Mouse (Mus musculus) stomach, postnatal 0 days (tissue): ENCODE measurements at regions not wholly inside any gene's neighbourhood (a gene's known extent, or its start where the extent isn't known, plus 50 kb on each side); places are given as distances from the start of the nearest gene placed in this dataset.

ENCODE experiments used
- ATAC-seq: fragments of 200-750 bp; cut with Nextera tagmentation; 2 replicates; pipeline ENCODE4 v1.8.0; 2017; ENCODE audit not compliant: low FRiP score, low TSS enrichment
- DNase-seq: peaks from one replicate; pipeline ENCODE4 v3.0.0-alpha.2; 2016; ENCODE audit warnings: low spot score
- H3K27ac ChIP-seq: fragments of 300-500 bp; sonication (generic); replicated peaks from 2 replicates; pipeline ENCODE4 v1.5.1; 2014; ENCODE audit warnings: mild to moderate bottlenecking, control low read depth
- H3K27me3 ChIP-seq: fragments of 300-500 bp; sonication (generic); 2 replicates; pipeline ENCODE4 v1.6.1; 2014; ENCODE audit warnings: low read length; ENCODE audit not compliant: control insufficient read depth, insufficient read depth
- H3K36me3 ChIP-seq: fragments of 300-500 bp; sonication (generic); 2 replicates; pipeline ENCODE4 v1.6.1; 2014; ENCODE audit warnings: low read length, mixed read lengths; ENCODE audit not compliant: control insufficient read depth, insufficient read depth
- H3K4me1 ChIP-seq: fragments of 300-500 bp; sonication (generic); replicated peaks from 2 replicates; pipeline ENCODE4 v1.6.1; 2014; ENCODE audit warnings: antibody characterized with exemption; ENCODE audit not compliant: control insufficient read depth, insufficient read depth
- H3K4me2 ChIP-seq: fragments of 300-500 bp; sonication (generic); replicated peaks from 2 replicates; pipeline ENCODE4 v1.6.1; 2014; ENCODE audit warnings: low read depth, mild to moderate bottlenecking, control low read depth, moderate library complexity
- H3K4me3 ChIP-seq: fragments of 300-500 bp; sonication (generic); 2 replicates; pipeline ENCODE4 v1.5.1; 2014; ENCODE audit warnings: low read depth, low read length, control low read depth
- H3K9ac ChIP-seq: fragments of 300-500 bp; sonication (generic); 2 replicates; pipeline ENCODE4 v1.6.1; 2014; ENCODE audit warnings: mild to moderate bottlenecking, low read length, control low read depth, mixed read lengths
- H3K9me3 ChIP-seq: fragments of 300-500 bp; sonication (generic); 2 replicates; pipeline ENCODE4 v1.6.1; 2016; ENCODE audit warnings: low read length; ENCODE audit not compliant: control insufficient read depth
- CTCF ChIP-seq: IDR thresholded peaks from 2 replicates; pipeline ENCODE4 v1.5.1; 2016; ENCODE audit warnings: antibody characterized with exemption, low read depth, mild to moderate bottlenecking, moderate library complexity
- EP300 ChIP-seq: optimal IDR thresholded peaks from 2 replicates; pipeline ENCODE3; 2016; ENCODE audit warnings: antibody characterized with exemption
- WGBS: fragments of 180-500 bp; shearing (Covaris S2); extraction: QIAGEN DNeasy Blood & Tissue Kit; methylation state at CpG from one replicate; pipeline ENCODE4 v1.1.7; 2014; 5-methylcytosine and 5-hydroxymethylcytosine counted together

DNA sequence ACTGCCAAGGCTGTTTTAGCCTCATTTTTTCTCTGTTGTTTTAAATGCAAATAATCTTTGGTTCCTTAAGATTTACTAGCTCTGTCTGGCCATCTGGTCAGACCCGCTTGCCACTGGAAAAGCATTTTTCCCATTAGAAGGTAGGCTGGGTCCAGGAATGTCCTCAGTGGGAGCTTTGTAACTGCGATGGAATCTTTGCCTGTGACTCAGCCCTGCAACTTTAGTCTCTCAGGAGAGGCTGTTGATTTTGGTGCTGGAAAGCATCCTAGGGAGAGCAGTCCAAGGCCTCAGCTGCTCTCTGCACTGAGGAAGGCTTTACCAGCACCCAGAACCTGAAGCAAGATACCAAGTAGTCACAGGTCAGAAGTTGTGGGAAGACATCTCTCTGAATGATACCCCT, 205.8 kb downstream of the Fndc1 start:
- Histone ChIP-seq H3K4me3 (no peak overlapping the region), H3K4me2 (no peak overlapping the region), H3K4me1 (no peaks in the 10 kb centered on the region), H3K36me3 (no peaks in the 10 kb centered on the region), H3K27ac (no peak overlapping the region), H3K9ac (no peak overlapping the region), H3K9me3 (no peaks in the 10 kb centered on the region), H3K27me3 (no peaks in the 10 kb centered on the region)
- DNase-seq (no peak), ATAC-seq (no peak)
- TF ChIP-seq CTCF: no peak
- TF ChIP-seq EP300: no peak
- WGBS: 51% methylated on average over 2 of the region's 2 CpGs

DNA sequence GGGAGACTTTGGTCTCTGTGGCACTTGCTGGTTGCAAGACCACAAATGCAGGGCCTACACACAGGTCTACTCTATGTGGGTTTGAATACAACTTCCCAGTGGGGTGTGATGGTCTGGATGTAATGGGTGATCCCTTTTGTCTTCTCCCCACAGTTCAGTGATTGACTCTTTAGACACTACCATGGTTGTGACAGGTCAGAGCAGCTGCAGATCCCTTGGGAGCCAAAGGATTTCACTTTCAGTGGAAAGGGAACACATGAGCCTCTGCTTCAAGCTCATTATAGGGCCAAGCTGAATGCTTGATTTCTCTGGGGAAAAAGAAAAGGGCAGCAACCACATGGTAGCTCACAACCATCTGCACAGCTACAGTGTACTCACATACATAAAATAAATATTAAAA, 206.9 kb downstream of the Fndc1 start:
- Histone ChIP-seq H3K9me3 (no peaks in the 10 kb centered on the region), H3K9ac (no peak overlapping the region), H3K4me1 (no peaks in the 10 kb centered on the region), H3K27ac (no peak overlapping the region), H3K27me3 (no peaks in the 10 kb centered on the region), H3K36me3 (no peaks in the 10 kb centered on the region), H3K4me2 (no peak overlapping the region), H3K4me3 (no peak overlapping the region)
- no peak for ATAC-seq
- no peak for TF ChIP-seq CTCF
- no peak for TF ChIP-seq EP300
- no peak for DNase-seq

DNA sequence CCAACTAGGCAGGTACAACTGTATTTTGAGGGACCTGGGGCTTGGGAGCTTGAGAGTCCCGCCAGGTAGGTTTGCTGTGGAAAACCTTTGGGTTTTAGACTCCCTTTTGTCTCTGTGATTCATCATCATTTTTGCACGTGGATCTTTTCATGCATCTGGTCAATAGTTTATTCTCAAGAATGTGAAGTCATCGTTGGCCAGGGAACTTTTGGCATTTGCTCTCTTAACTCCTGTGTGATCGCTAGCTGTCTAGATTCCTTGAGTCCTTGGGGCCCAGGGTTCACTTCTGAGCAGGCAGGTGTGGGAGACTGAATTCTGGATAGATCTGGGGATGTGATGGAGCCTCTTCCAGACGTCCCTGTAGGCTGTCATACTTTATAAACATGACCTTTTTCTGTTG, 207.5 kb downstream of the Fndc1 start:
- H3K9ac ChIP-seq: no peak overlapping the region
- H3K27ac ChIP-seq: no peak overlapping the region
- WGBS: 51% methylated on average over 5 of the region's 5 CpGs
- no peaks in the 10 kb centered on the region for H3K9me3 ChIP-seq
- TF ChIP-seq EP300 (no peak), CTCF (no peak)
- H3K27me3 ChIP-seq: no peaks in the 10 kb centered on the region
- ATAC-seq: no peak
- H3K36me3 ChIP-seq: no peaks in the 10 kb centered on the region
- H3K4me2 ChIP-seq: no peak overlapping the region
- no peak overlapping the region for H3K4me3 ChIP-seq
- no peaks in the 10 kb centered on the region for H3K4me1 ChIP-seq
- DNase-seq: no peak

DNA sequence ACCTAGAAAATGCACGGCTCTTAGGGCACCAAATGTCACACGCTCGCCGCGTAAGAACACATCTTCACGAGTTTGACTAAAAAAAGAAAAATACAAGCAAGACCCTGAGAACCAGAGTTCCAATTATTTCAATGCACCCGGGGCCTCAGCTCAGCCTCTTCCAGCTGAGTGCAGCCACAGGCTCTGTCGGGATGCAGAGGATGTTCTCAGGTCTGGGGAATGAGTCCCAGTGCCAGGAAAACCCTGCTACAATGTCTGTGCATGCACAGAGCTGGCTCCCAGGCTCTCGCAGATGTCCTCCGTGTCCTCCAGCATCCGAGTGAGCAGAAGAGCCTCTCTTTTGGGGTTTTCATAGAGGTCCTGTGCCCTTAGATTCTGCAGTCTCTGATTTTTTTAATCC, 219.1 kb downstream of the Fndc1 start:
- Histone ChIP-seq H3K9ac (no peak overlapping the region), H3K4me1 (no peaks in the 10 kb centered on the region; the same call in 1 of the 2 replicates), H3K4me3 (no peak overlapping the region), H3K9me3 (no peaks in the 10 kb centered on the region), H3K4me2 (no peak overlapping the region), H3K27ac (no peak overlapping the region), H3K27me3 (no peaks in the 10 kb centered on the region), H3K36me3 (no peaks in the 10 kb centered on the region)
- WGBS: 62% methylated on average over 11 of the region's 11 CpGs
- ATAC-seq: no peak
- DNase-seq: no peak
- TF ChIP-seq EP300 (no peak), CTCF (no peak)

DNA sequence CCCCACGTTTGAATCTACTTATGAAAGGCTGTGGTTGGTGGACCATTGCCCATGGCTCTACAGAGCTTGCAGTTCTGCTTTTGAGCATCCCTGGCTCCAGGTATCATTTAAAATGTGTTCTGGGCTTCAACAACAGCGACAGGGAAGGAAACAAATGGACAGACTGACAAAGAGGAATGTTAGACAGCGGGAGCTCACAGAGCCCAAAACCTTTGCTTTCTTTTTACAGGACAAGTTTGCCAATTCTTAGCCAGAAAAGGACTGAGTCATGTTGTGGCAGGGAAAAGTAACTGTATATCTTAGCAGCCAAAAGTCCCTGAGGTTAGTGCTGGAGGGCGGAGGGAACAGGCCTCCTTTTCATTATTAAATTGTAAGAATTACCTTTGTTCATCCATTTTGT, 219.7 kb downstream of the Fndc1 start:
- H3K9ac ChIP-seq: no peak overlapping the region
- no peak for DNase-seq
- H3K27me3 ChIP-seq: no peaks in the 10 kb centered on the region
- ATAC-seq: no peak
- no peak overlapping the region for H3K4me3 ChIP-seq
- H3K27ac ChIP-seq: no peak overlapping the region
- H3K4me1 ChIP-seq: no peaks in the 10 kb centered on the region; the same call in 1 of the 2 replicates
- TF ChIP-seq EP300 (no peak), CTCF (no peak)
- no peaks in the 10 kb centered on the region for H3K9me3 ChIP-seq
- WGBS: 50% methylated on average over 4 of the region's 4 CpGs
- no peaks in the 10 kb centered on the region for H3K36me3 ChIP-seq
- no peak overlapping the region for H3K4me2 ChIP-seq

DNA sequence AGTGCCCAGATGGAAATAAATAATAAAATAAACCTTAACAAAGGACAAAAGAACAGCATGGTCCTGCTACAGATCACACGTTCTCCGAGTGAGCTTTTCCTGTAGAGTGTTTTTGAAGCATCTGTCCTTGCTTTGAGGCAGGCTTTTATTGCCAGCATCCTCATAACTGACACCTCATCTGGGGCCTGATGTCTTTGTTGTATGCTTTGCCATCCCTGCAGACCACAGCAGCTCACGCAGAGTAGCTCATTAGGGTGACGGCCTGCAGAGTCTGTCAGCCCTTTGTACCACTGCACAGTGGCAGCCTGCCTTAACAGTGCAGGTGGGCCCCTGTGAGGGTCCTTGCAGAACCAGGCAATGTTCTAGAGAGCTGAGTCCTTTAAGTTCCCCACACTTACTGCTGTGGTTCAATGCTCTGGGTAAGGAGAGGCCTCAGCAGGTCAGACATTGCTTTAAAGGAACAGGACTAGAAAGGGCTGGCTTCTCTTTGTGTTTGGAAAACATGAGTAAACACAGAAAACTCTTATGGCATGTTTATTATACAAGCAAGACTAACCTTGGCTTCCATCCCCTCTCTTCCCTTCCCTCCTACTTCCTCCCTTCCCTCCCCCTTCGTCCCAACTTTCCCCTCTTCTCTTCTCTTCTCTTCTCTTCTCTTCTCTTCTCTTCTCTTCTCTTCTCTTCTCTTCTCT, 219.7 kb upstream of the Unc93a2 start:
- H3K4me2 ChIP-seq: no peak overlapping the region
- TF ChIP-seq EP300 (no peak), CTCF (no peak)
- no peaks in the 10 kb centered on the region for H3K36me3 ChIP-seq
- no peaks in the 10 kb centered on the region for H3K27me3 ChIP-seq
- DNase-seq: no peak
- no peaks in the 10 kb centered on the region for H3K9me3 ChIP-seq
- WGBS: 55% methylated on average over 5 of the region's 5 CpGs
- ATAC-seq: no peak
- H3K9ac ChIP-seq: no peak overlapping the region
- no peak overlapping the region for H3K27ac ChIP-seq
- H3K4me1 ChIP-seq: no peaks in the 10 kb centered on the region; the same call in 1 of the 2 replicates
- no peak overlapping the region for H3K4me3 ChIP-seq
